Mouse (Mus musculus) C2C12 (cell line): ENCODE measurements around the gene Acad9. TPM values are rescaled to one million over a fixed set of nuclear protein-coding genes. Genes with fewer than 3 reads are reported as not detected.

Source experiments
- H3K27me3 ChIP-seq: one replicate; pipeline ENCODE4 v1.6.1; 2011; ENCODE audit not compliant: control insufficient read depth, insufficient read depth, insufficient read length
- H3K36me3 ChIP-seq: one replicate; pipeline ENCODE4 v1.6.1; 2011; ENCODE audit not compliant: control insufficient read depth, insufficient read depth
- H3K4me3 ChIP-seq: one replicate; pipeline ENCODE4 v1.5.1; 2011; ENCODE audit warnings: mild to moderate bottlenecking, control low read depth; ENCODE audit not compliant: poor library complexity, insufficient read depth, severe bottlenecking
- H3K79me2 ChIP-seq: one replicate; pipeline ENCODE4 v1.6.1; 2011; ENCODE audit not compliant: control insufficient read depth, insufficient read depth
- H3K79me3 ChIP-seq: one replicate; pipeline ENCODE4 v1.6.1; 2011; ENCODE audit warnings: low read depth, control low read depth
- H3ac ChIP-seq: one replicate; pipeline ENCODE3; 2011; ENCODE audit warnings: low read depth; ENCODE audit not compliant: control insufficient read depth, insufficient read length
- CEBPB ChIP-seq: IDR thresholded peaks from one replicate; pipeline ENCODE4 v1.6.1; 2011; ENCODE audit warnings: low read depth, mild to moderate bottlenecking, control low read depth, moderate library complexity
- CTCF ChIP-seq: IDR thresholded peaks from one replicate; pipeline ENCODE4 v1.5.1; 2011; ENCODE audit not compliant: control insufficient read depth, insufficient read depth, insufficient read length
- FOSL1 ChIP-seq: IDR thresholded peaks from one replicate; pipeline ENCODE4 v1.8.0; 2011; ENCODE audit warnings: mild to moderate bottlenecking, low read length; ENCODE audit not compliant: poor library complexity, insufficient read depth, severe bottlenecking
- MAX ChIP-seq: IDR thresholded peaks from one replicate; pipeline ENCODE4 v1.6.1; 2011; ENCODE audit warnings: mild to moderate bottlenecking, control low read depth
- MYOD1 ChIP-seq: IDR thresholded peaks from one replicate; pipeline ENCODE4 v1.6.1; 2011; ENCODE audit warnings: low read depth; ENCODE audit not compliant: control insufficient read depth, insufficient read length
- MYOG ChIP-seq: IDR thresholded peaks from one replicate; pipeline ENCODE4 v1.6.1; 2011; ENCODE audit not compliant: control insufficient read depth, insufficient read length; ENCODE audit errors: extremely low read depth
- USF1 ChIP-seq: IDR thresholded peaks from one replicate; pipeline ENCODE4 v1.6.1; 2011; ENCODE audit warnings: low read depth, mild to moderate bottlenecking, control low read depth, moderate library complexity
- polyA plus RNA-seq: library from polyadenylated mRNA; unstranded; fragments of >200 nt; fragmentation: generic; extraction: Trizol; gene quantifications from one replicate; pipeline ENCODE4 v1.2.1, GENCODE M21; 2012; ENCODE audit warnings: missing spikeins

Gene Acad9
- polyA plus RNA-seq, 1 experiment = 20.7 TPM

GRCm38 (mm10) chr3:36138996-36139395 is 73.2 kb downstream of the Acad9 start:
- TF ChIP-seq USF1 = no peak
- no peak for TF ChIP-seq CEBPB
- TF ChIP-seq MYOG = no peak
- no peak for TF ChIP-seq CTCF
- no peak for TF ChIP-seq MAX
- no peak for TF ChIP-seq FOSL1
- no peak for TF ChIP-seq MYOD1
- H3K4me3 ChIP-seq = no peak overlapping the region
- no peaks in the 10 kb centered on the region for H3K79me2 ChIP-seq

More at GRCm38 (mm10) chr3:36138996-36139395, 73.2 kb downstream of the Acad9 start:
- Histone ChIP-seq H3K79me3 (no peaks in the 10 kb centered on the region), H3ac (no peak overlapping the region), H3K27me3 (no peaks in the 10 kb centered on the region), H3K36me3 (no peaks in the 10 kb centered on the region)

Other genes starting within 250 kb of the Acad9 start
- gene Dcun1d1, start 128.5 kb upstream of the Acad9 start, polyA plus RNA-seq = 13.2 TPM
- gene Mccc1, start 65.3 kb upstream of the Acad9 start, polyA plus RNA-seq = 8.1 TPM
- not detected for gene Ccdc144b, start 12.4 kb upstream of the Acad9 start, polyA plus RNA-seq
- 1.0 TPM for gene D3Ertd254e, start 85.0 kb downstream of the Acad9 start, polyA plus RNA-seq
- gene Qrfpr, start 156.3 kb downstream of the Acad9 start, polyA plus RNA-seq = not detected